Mouse (Mus musculus) erythroblast, adult 5-6 weeks (primary cell): ENCODE measurements around the gene Nts. TPM values are rescaled to one million over a fixed set of nuclear protein-coding genes. Genes with fewer than 3 reads are reported as not detected.
"Not testable (repeated sequence)": the region's sequence is repeated elsewhere in the genome, so short reads cannot be mapped to it uniquely, and the experiment has no call there.

ENCODE experiments used
- ATAC-seq: replicated peaks from 2 replicates; pipeline ENCODE4 v1.8.0; 2016; ENCODE audit warnings: moderate number of reproducible peaks, mild to moderate bottlenecking, moderate TSS enrichment, inconsistent platforms; ENCODE audit not compliant: poor library complexity, low FRiP score, severe bottlenecking
- total RNA-seq, 2 experiments: library from RNA; stranded (forward) in 1 of 2; stranded (reverse) in 1 of 2; fragments of 150-400 nt in 1 of 2; fragments of 200-764, 138-1000 nt in 1 of 2; gene quantifications; 2 replicates each; pipeline versions ENCODE4 v1.2.3 to v1.2.4; 2015 to 2017; ENCODE audit warnings: low replicate concordance in 2 of 2

Gene Nts
- not detected in 2 replicates for total RNA-seq (2015; ENCODE audit: low replicate concordance)
- not detected in 2 replicates for total RNA-seq (2017; ENCODE audit: low replicate concordance)

GRCm38 (mm10) chr10:102490386-102490785 lies at the start of gene Nts:
Gene Nts (minus strand): TSS chr10:102490486.
- ATAC-seq, result no peak

- no peak for ATAC-seq
Observed at GRCm38 (mm10) chr10:102527901-102528300, 37.6 kb upstream of the Nts start.

GRCm38 (mm10) chr10:102514159-102514558 lies 23.9 kb upstream of the Nts start:
- ATAC-seq, result no peak

- no peak for ATAC-seq
Observed at GRCm38 (mm10) chr10:102511807-102512461, 21.6 kb upstream of the Nts start, which contains the start of gene Rassf9. Gene Rassf9 (plus strand): TSS chr10:102512222.

GRCm38 (mm10) chr10:102511461-102511806 lies 21.1 kb upstream of the Nts start:
- no peak for ATAC-seq

GRCm38 (mm10) chr10:102507386-102507785 lies 17.1 kb upstream of the Nts start:
- no peak for ATAC-seq

GRCm38 (mm10) chr10:102498754-102499153 lies 8.5 kb upstream of the Nts start:
- no peak for ATAC-seq

GRCm38 (mm10) chr10:102491792-102492191 lies 1.5 kb upstream of the Nts start:
- ATAC-seq, result no peak

- no peak for ATAC-seq
Observed at GRCm38 (mm10) chr10:102469412-102469811, 20.9 kb downstream of the Nts start.

- 0 out of 2 replicates have a peak, but pooled peaks have one; percentile 57 for ATAC-seq
Observed at GRCm38 (mm10) chr10:102451756-102452155, 38.5 kb downstream of the Nts start.

- ATAC-seq, result no peak
Observed at GRCm38 (mm10) chr10:102449449-102449848, 40.8 kb downstream of the Nts start.

- no peak for ATAC-seq
Observed at GRCm38 (mm10) chr10:102444912-102445556, 45.3 kb downstream of the Nts start.

- not testable (repeated sequence) for ATAC-seq
Observed at GRCm38 (mm10) chr10:102435467-102435866, 54.8 kb downstream of the Nts start.

GRCm38 (mm10) chr10:102435048-102435447 lies 55.2 kb downstream of the Nts start:
- not testable (repeated sequence) for ATAC-seq

Other genes with a start within 250 kb of the Nts start
- not detected in 2 replicates for gene Rassf9, start 21.7 kb upstream of the Nts start, total RNA-seq (2015; ENCODE audit: low replicate concordance)
- not detected in 2 replicates for gene Rassf9, start 21.7 kb upstream of the Nts start, total RNA-seq (2017; ENCODE audit: low replicate concordance)